Mouse (Mus musculus) activated CD4-positive, CD25-positive, alpha-beta regulatory T cell, adult 4 months (primary cell): Measurements from ENCODE around the gene Egf. TPM values are rescaled to one million over a fixed set of nuclear protein-coding genes. Genes with fewer than 3 reads are reported as not detected.

Experiments
- ATAC-seq: one replicate; pipeline ENCODE4 v1.8.0; 2017
- polyA plus RNA-seq, 2 experiments: library from polyadenylated mRNA; unstranded; fragments of 100-300 nt; shearing (Covaris generic); gene quantifications; one replicate each; pipeline ENCODE4 v1.2.1; 2017

The Egf gene
- polyA plus RNA-seq, 2 experiments from 2014 or later = 0.84 to 1.8 TPM

GRCm38 (mm10) chr3:129649586-129650292 lies 105.4 kb downstream of the Egf start:
- ATAC-seq = no peak

- no peak for ATAC-seq
Observed at GRCm38 (mm10) chr3:129648598-129648997, 106.5 kb downstream of the Egf start.

- no peak for ATAC-seq
Observed at GRCm38 (mm10) chr3:129647312-129647711, 107.8 kb downstream of the Egf start.

GRCm38 (mm10) chr3:129646781-129647180 lies 108.3 kb downstream of the Egf start:
- no peak for ATAC-seq

- ATAC-seq = no peak
Observed at GRCm38 (mm10) chr3:129645409-129645808, 109.7 kb downstream of the Egf start.

GRCm38 (mm10) chr3:129641621-129642020 lies 113.5 kb downstream of the Egf start:
- ATAC-seq = peak; percentile 19

- ATAC-seq = no peak
Observed at GRCm38 (mm10) chr3:129640211-129641000, 114.7 kb downstream of the Egf start.

GRCm38 (mm10) chr3:129639701-129640100 lies 115.4 kb downstream of the Egf start:
- no peak for ATAC-seq

GRCm38 (mm10) chr3:129637446-129637845 lies 117.7 kb downstream of the Egf start:
- ATAC-seq = no peak

- ATAC-seq = no peak
Observed at GRCm38 (mm10) chr3:129634260-129634901, 120.7 kb downstream of the Egf start.

GRCm38 (mm10) chr3:129633518-129633917 lies 121.6 kb downstream of the Egf start:
- no peak for ATAC-seq

- ATAC-seq = no peak
Observed at GRCm38 (mm10) chr3:129631857-129632256, 123.3 kb downstream of the Egf start.

- no peak for ATAC-seq
Observed at GRCm38 (mm10) chr3:129631018-129631417, 124.1 kb downstream of the Egf start.

Other genes starting within 250 kb of the Egf start
- gene Elovl6, start 223.0 kb downstream of the Egf start, polyA plus RNA-seq = 10 to 100 TPM; 11.0 to 11.3 TPM
- not detected for gene Lrit3, start 48.7 kb upstream of the Egf start, polyA plus RNA-seq
- gene Rrh, start 67.3 kb upstream of the Egf start, polyA plus RNA-seq = not detected
- gene Gar1, start 76.1 kb upstream of the Egf start, polyA plus RNA-seq = 10 to 100 TPM; 13.9 to 19.1 TPM
- gene Cfi, start 80.6 kb upstream of the Egf start, polyA plus RNA-seq = not detected
- 1 to 10 TPM; 1.7 to 2.2 TPM for gene Pla2g12a, start 123.3 kb upstream of the Egf start, polyA plus RNA-seq
- gene Casp6, start 146.1 kb upstream of the Egf start, polyA plus RNA-seq = 10 to 100 TPM; 67.0 to 84.2 TPM
- gene Mcub, start 214.9 kb upstream of the Egf start, polyA plus RNA-seq = 10 to 100 TPM; 25.3 to 28.8 TPM